Mouse (Mus musculus) intestine, embryonic 14.5 days (tissue): Measurements from ENCODE around the gene Akap7. TPM values are rescaled to one million over a fixed set of nuclear protein-coding genes. Genes with fewer than 3 reads are reported as not detected.

Source experiments
- ATAC-seq: fragments of 200-750 bp; cut with Nextera tagmentation; replicated peaks from 2 replicates; pipeline ENCODE4 v1.8.0; 2017; ENCODE audit warnings: low read depth, moderate number of reproducible peaks, moderate TSS enrichment, moderate library complexity; ENCODE audit not compliant: low FRiP score, low TSS enrichment
- DNase-seq: peaks from one replicate; pipeline ENCODE4 v3.0.0-alpha.2; 2018; ENCODE audit warnings: low spot score
- H3K27ac ChIP-seq: fragments of 300-500 bp; sonication (generic); 2 replicates; pipeline ENCODE4 v1.5.1; 2014; ENCODE audit warnings: low read depth, mild to moderate bottlenecking, control low read depth
- H3K27me3 ChIP-seq: fragments of 300-500 bp; sonication (generic); replicated peaks from 2 replicates; pipeline ENCODE4 v1.6.1; 2014; ENCODE audit warnings: low read length, control low read depth; ENCODE audit not compliant: control insufficient read depth, insufficient read depth
- H3K36me3 ChIP-seq: fragments of 300-500 bp; sonication (generic); 2 replicates; pipeline ENCODE4 v1.6.1; 2014; ENCODE audit warnings: low read length, control low read depth; ENCODE audit not compliant: control insufficient read depth, insufficient read depth
- H3K4me1 ChIP-seq: fragments of 300-500 bp; sonication (generic); replicated peaks from 2 replicates; pipeline ENCODE4 v1.6.1; 2014; ENCODE audit warnings: low read length, control low read depth, mixed read lengths; ENCODE audit not compliant: control insufficient read depth, insufficient read depth
- H3K4me2 ChIP-seq: fragments of 300-500 bp; sonication (generic); 2 replicates; pipeline ENCODE4 v1.6.1; 2014; ENCODE audit warnings: low read length
- H3K4me3 ChIP-seq: fragments of 300-500 bp; sonication (generic); 2 replicates; pipeline ENCODE4 v1.5.1; 2014; ENCODE audit warnings: low read depth, low read length, control low read depth, mixed read lengths
- H3K9ac ChIP-seq: fragments of 300-500 bp; sonication (generic); 2 replicates; pipeline ENCODE4 v1.6.1; 2014; ENCODE audit warnings: mild to moderate bottlenecking, low read length
- H3K9me3 ChIP-seq: fragments of 300-500 bp; sonication (generic); 2 replicates; pipeline ENCODE4 v1.6.1; 2016; ENCODE audit warnings: low read length, control low read depth; ENCODE audit not compliant: control insufficient read depth
- WGBS: fragments of 180-500 bp; shearing (Covaris S2); extraction: QIAGEN DNeasy Blood & Tissue Kit; methylation state at CpG from one replicate; pipeline ENCODE4 v1.1.7; 2014; 5-methylcytosine and 5-hydroxymethylcytosine counted together
- polyA plus RNA-seq: library from polyadenylated mRNA; unstranded; fragments of >200 nt; fragmentation: Nextera tagmentation; extraction: Ambion mirVana; gene quantifications from 2 replicates; pipeline ENCODE4 v1.2.1, GENCODE M21; 2014

The Akap7 gene
- polyA plus RNA-seq, 1 experiment from 2014 or later, result 36.4 TPM

DNA sequence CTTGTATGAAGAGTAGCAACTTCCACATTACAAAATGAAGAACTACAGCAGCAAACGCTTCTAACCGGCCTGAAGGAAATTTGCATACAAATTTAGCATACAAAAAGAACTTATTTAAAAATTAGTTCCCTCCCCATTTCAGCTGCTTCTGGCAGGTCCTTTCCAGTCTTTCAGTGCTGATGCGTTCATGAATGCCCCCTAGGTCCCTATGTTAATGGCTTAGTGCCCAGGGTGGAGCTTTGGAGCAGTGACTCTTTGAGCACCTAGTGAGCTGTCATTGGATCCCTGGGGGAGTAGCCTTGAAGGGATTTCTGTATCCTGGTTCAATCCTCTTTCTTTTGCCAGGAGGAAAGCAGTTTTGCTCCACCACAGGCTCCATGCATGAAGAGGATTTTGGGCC, 28.3 kb downstream of the Akap7 start:
- ATAC-seq, result no peak
- Histone ChIP-seq H3K4me2 (no peak overlapping the region), H3K4me1 (no peaks in the 10 kb centered on the region), H3K9ac (no peak overlapping the region), H3K4me3 (no peak overlapping the region), H3K9me3 (no peaks in the 10 kb centered on the region), H3K36me3 (0 out of 2 replicates have a peak, but pooled peaks cover 2% of the 10 kb centered on the region), H3K27me3 (no peaks in the 10 kb centered on the region), H3K27ac (no peak overlapping the region)
- no peak for DNase-seq
- 65% methylated on average over 3 of the region's 3 CpGs for WGBS

GRCm38 (mm10) chr10:25275492-25275891, 32.2 kb downstream of the Akap7 start:
- Histone ChIP-seq H3K27me3 (no peaks in the 10 kb centered on the region), H3K4me3 (no peak overlapping the region), H3K36me3 (no peaks in the 10 kb centered on the region), H3K27ac (no peak overlapping the region), H3K4me1 (no peaks in the 10 kb centered on the region; the same call in 1 of the 2 replicates), H3K4me2 (no peak overlapping the region), H3K9me3 (no peaks in the 10 kb centered on the region), H3K9ac (no peak overlapping the region)
- DNase-seq (no peak), ATAC-seq (no peak)
- 71% methylated on average over 7 of the region's 7 CpGs for WGBS

GRCm38 (mm10) chr10:25274621-25275330, 32.9 kb downstream of the Akap7 start:
- WGBS, result 90% methylated on average over 26 of the region's 26 CpGs
- ATAC-seq (no peak), DNase-seq (no peak)
- Histone ChIP-seq H3K36me3 (no peaks in the 10 kb centered on the region), H3K4me2 (no peak overlapping the region), H3K4me1 (no peaks in the 10 kb centered on the region; the same call in 1 of the 2 replicates), H3K4me3 (no peak overlapping the region), H3K9me3 (no peaks in the 10 kb centered on the region), H3K27me3 (no peaks in the 10 kb centered on the region), H3K9ac (no peak overlapping the region), H3K27ac (no peak overlapping the region)

DNA sequence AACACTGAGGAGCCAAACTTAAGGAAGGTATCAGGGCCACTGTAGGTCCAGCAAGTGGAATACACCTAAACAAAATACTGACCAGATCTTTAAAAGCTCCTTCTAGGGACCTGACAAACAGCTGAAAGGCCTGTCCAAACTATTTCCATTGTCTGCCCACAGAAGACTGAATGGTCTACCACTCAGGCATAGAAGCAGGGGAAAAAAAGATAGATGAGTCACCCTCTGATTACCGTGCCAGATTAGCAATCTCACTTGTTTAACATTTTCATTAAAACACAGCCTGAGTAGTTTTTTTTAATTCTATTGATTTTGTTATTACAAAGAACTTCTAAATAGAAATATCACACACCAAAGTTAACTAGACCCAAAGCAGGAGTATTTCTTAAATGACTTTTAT, 33.9 kb downstream of the Akap7 start:
- H3K9me3 ChIP-seq, result no peaks in the 10 kb centered on the region
- no peaks in the 10 kb centered on the region for H3K27me3 ChIP-seq
- ATAC-seq (no peak), DNase-seq (no peak)
- H3K4me3 ChIP-seq, result no peak overlapping the region
- no peaks in the 10 kb centered on the region for H3K36me3 ChIP-seq
- whole genome bisulfite sequencing, result 71% methylated on average over 1 of the region's 1 CpGs
- no peak overlapping the region for H3K27ac ChIP-seq
- no peak overlapping the region for H3K9ac ChIP-seq
- no peak overlapping the region for H3K4me2 ChIP-seq
- H3K4me1 ChIP-seq, result no peaks in the 10 kb centered on the region; the same call in 1 of the 2 replicates

DNA sequence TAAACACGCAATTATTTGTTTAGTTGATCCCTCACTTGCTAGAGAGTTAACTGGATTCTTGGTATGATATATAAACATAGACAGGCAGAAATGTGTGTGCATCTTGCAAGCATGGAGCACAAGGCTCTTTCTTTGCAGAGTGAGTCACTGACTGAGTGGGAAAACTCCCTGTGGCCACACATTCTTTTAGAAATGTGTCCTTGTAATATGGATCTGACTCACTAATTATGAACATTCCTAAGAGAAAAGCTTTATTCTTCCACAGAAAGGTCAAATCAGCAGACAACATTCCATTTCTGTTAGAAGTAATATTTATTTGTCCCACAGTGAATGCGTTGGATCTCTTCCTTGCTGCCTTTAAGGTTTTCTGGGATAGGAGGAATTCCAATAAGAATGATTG, 35.9 kb downstream of the Akap7 start:
- Histone ChIP-seq H3K4me2 (no peak overlapping the region), H3K27me3 (no peaks in the 10 kb centered on the region), H3K4me1 (no peaks in the 10 kb centered on the region; the same call in 1 of the 2 replicates), H3K9me3 (no peaks in the 10 kb centered on the region), H3K27ac (peak overlapping the region; percentile 18; the same call in 1 of the 2 replicates), H3K9ac (no peak overlapping the region), H3K36me3 (no peaks in the 10 kb centered on the region), H3K4me3 (no peak overlapping the region)
- DNase-seq (no peak), ATAC-seq (no peak)
- WGBS, result 67% methylated on average over 2 of the region's 2 CpGs

DNA sequence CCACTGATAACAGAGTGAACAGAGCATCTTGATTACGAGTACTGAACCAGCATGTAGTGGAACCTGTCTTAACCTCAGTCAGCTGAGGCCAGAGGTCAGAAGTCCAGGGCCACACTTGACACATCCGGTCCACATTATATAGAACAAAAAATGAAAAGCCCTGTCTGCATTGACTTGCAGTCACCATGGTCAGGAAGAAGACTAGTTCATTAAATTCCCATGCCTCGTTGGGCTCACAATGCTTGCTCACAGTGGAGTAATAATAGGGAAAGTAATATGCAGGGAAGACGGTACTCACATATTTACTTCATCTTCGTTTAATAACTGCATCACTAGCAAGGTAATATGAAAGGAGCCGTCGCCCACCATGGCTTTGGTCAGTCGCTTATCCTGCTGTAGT, 36.5 kb downstream of the Akap7 start:
- ATAC-seq (no peak), DNase-seq (no peak)
- H3K4me1 ChIP-seq, result no peaks in the 10 kb centered on the region; the same call in 1 of the 2 replicates
- no peak overlapping the region for H3K27ac ChIP-seq
- H3K4me2 ChIP-seq, result no peak overlapping the region
- H3K9me3 ChIP-seq, result no peaks in the 10 kb centered on the region
- no peaks in the 10 kb centered on the region for H3K27me3 ChIP-seq
- H3K4me3 ChIP-seq, result no peak overlapping the region
- 88% methylated on average over 8 of the region's 8 CpGs for WGBS
- H3K9ac ChIP-seq, result no peak overlapping the region
- H3K36me3 ChIP-seq, result no peaks in the 10 kb centered on the region

DNA sequence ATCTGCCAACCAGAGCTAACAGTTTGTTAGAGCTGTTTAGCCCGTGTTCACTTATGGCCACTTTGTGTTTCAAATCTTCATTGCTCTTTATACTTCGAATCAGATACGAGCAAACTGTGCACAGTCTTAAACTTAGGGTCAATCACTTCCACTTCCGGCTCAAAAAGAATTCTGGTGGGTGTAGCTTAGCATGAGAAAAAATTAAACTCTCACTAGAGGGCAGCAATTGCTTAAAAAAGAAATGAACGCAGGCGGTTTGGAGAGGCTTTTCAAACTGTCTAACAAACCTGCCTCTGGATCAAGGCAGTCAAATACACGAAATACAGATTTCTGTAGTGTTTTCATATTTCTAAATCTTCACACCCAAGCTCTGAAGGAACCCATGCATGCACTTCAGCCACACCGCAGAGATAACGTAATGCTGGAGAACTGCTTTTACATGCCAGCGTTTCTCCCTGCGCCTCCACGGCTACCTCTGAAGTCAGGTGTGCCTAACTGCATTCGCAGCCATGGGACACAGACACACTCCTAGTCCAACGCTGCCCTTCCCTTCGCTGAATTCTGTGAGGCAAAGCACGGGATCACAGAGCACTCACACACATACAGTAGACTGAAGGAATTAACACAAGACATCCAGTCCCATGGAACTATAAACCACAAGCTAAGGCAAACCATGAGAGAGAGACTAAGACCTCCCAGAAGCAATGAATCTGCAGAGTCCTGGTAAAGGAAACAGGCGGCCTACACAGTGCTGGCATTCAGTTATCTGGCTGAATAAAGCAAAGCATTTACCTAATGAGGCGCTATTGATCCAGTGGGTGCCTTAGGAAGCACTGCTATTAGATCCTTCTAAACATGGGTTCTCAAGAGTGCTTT, 39.0 kb downstream of the Akap7 start:
- H3K4me2 ChIP-seq, result no peak overlapping the region
- ATAC-seq (peak; percentile 72), DNase-seq (peak; percentile 64)
- H3K9ac ChIP-seq, result no peak overlapping the region
- no peak overlapping the region for H3K4me3 ChIP-seq
- H3K36me3 ChIP-seq, result no peaks in the 10 kb centered on the region
- 46% methylated on average over 18 of the region's 18 CpGs for WGBS
- H3K27me3 ChIP-seq, result no peaks in the 10 kb centered on the region
- H3K27ac ChIP-seq, result no peak overlapping the region
- no peaks in the 10 kb centered on the region; the same call in 1 of the 2 replicates for H3K4me1 ChIP-seq
- no peaks in the 10 kb centered on the region for H3K9me3 ChIP-seq

DNA sequence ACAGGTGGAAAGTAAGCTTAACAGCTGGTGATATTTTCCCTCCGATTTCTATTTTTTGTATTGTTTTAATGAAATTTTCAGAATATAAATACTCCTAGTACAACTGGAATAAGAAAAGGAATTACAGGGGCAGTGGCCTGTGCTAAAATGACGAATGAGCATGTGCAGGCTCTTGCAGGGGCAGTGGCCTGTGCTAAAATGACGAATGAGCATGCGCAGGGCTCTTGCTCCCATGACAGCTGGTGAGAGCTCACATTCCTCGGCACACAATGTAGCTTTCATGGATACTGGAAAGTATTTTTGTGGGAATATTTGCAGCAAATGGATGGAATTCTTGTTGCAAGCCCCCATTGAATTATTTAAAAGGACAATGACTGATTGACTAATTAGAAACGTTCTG, 46.5 kb downstream of the Akap7 start:
- H3K27ac ChIP-seq, result no peak overlapping the region
- no peaks in the 10 kb centered on the region for H3K27me3 ChIP-seq
- no peaks in the 10 kb centered on the region for H3K4me1 ChIP-seq
- no peak for ATAC-seq
- H3K9me3 ChIP-seq, result no peaks in the 10 kb centered on the region
- H3K9ac ChIP-seq, result no peak overlapping the region
- H3K4me2 ChIP-seq, result no peak overlapping the region
- no peak overlapping the region for H3K4me3 ChIP-seq
- WGBS, result 48% methylated on average over 6 of the region's 6 CpGs
- H3K36me3 ChIP-seq, result no peaks in the 10 kb centered on the region
- DNase-seq, result no peak
